Mouse (Mus musculus): ENCODE results near the gene Pmepa1. TPM values are rescaled to one million over a fixed set of nuclear protein-coding genes. Genes with fewer than 3 reads are reported as not detected.
A peak's percentile ranks its signal among the peaks of the same experiment; 100 is the strongest.

Pmepa1 gene
- polyA plus RNA-seq, 1 experiment, result 141 TPM

DNA sequence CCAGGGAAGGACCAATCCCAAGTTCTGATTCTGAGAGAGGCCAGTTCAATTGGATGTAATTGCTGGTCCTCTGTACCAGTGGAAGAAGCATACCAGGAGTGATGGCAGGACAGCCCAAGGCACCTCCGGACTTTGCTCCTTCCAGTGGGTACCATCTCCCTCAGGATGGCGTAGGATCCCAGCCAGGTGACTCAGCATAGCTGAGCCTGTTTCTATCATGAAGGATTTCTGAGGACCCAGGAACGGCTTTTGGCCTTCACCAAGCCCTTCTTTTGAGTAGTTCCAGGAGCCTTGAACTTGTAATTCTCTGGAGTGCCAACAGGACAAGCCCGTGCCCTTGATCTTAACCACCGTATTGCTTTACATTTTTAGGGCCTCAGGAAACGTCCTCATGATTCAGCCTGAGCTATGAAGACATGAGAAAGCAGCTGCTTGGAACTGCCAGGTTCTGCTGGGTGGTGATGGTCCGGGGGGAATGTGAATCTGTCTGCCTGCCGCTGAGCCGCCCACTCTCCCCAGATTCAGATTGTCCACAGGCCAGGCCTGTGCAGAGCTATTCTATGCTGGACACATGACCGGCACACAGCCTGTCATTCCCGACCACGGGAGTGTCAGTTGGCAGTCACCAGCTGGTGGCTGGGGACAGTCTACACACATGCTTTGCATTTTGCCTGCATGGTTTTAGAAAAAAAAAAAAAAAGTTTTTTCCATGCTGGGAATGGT, 9.6 kb upstream of the Pmepa1 start:
- Histone ChIP-seq H3K27ac (replicated peaks; ENCODE audit: low read depth, low read length) (no peak overlapping the region), H3K4me3 (ENCODE audit: insufficient read depth, low read depth, low read length) (no peak overlapping the region), H3K4me1 (ENCODE audit: control insufficient read depth, insufficient read depth, insufficient read length, low read length) (peaks cover 12% of the 10 kb centered on the region)

DNA sequence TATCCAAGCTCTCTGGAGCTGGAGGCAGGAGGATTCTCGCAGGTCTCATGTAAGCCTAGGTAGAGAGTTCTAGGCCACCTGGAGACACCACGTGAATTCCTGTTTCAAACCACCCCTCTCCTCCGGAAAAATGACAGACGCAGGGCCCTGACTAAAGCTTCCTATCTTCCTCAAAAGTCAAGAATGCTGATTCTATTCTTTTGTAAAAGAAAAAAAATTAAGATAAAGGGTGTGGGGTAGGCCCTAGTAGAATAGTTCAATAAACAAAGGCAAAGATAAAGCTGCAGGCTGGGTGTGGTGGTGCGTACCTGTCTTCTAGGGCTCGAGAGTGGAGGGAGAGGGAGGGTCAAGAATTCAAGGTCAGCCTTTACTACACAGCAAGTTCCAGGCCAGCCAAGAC, 8.4 kb upstream of the Pmepa1 start:
- no peak overlapping the region for H3K4me3 ChIP-seq (ENCODE audit: insufficient read depth, low read depth, low read length)
- peaks cover 10% of the 10 kb centered on the region for H3K4me1 ChIP-seq (ENCODE audit: control insufficient read depth, insufficient read depth, insufficient read length, low read length)
- H3K27ac ChIP-seq (replicated peaks; ENCODE audit: low read depth, low read length), result no peak overlapping the region

DNA sequence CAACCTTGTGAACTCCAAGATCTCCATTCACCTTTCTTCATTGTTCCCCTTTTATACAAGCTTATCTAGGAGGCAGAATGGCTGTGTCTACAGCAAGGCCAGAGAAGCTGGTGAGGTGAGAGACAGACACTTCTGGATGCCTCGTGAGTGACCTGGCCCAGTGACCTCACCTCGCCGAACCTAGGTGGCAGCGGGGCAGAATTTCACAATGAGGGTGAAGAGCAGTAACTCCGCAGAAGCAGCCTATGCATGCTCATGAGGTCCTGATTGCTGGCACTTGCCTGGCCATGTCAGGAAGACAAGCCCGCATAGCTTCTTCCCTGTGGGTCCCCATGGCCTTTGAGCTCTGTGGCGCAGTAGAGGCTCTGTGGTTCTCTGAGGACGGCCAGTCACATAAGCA, 5.9 kb upstream of the Pmepa1 start:
- Histone ChIP-seq H3K4me1 (ENCODE audit: control insufficient read depth, insufficient read depth, insufficient read length, low read length) (peaks cover 7% of the 10 kb centered on the region), H3K4me3 (ENCODE audit: insufficient read depth, low read depth, low read length) (no peak overlapping the region), H3K27ac (replicated peaks; ENCODE audit: low read depth, low read length) (peak overlapping the region; percentile 92)

DNA sequence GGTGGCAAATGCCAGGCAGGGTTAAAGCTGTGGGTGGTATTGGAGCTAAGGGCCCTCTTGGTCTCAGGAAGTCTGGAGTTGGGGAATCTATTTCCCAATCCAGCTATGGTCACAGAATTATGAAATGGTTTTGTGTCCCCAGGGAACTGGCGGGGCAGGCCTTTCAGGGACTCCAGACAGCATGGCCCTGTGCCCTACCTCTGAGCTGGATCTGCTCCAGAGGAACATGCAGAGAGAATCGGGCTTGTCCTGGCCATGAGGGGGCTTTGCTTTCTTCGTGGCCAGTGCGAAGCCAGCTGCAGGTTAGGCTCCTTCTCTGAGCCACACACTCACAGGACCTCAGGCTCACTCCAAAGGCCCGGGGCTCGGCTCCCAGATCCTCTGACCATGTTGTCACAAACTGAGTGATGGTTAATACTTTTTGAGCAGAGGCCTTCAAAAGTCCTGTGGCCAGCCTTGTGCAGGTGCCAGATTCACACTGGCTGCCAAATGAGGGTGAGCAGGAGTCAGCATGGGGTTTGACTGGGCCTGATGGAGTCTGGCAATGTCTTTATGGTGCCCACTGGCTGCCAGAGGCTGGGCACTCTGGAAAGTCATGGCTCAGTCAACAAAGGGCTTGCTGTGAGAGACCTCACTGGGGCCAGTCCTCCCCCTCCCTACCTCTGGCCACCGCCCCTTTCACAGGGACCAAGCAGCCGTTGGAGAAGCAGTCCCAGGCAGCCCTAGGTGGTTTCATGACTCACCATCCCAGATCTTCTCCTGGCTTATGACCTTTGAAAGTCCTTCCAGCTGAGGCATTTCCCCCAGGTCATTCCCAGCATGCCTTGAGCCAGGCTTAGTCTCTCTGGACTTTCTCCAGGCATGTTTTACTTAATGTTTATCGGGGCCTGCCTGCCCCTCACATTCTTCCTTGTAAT, 4.9 kb upstream of the Pmepa1 start:
- H3K4me3 ChIP-seq (ENCODE audit: insufficient read depth, low read depth, low read length), result no peak overlapping the region
- H3K4me1 ChIP-seq (ENCODE audit: control insufficient read depth, insufficient read depth, insufficient read length, low read length), result peaks cover 7% of the 10 kb centered on the region
- H3K27ac ChIP-seq (replicated peaks; ENCODE audit: low read depth, low read length), result peak overlapping the region; percentile 92

DNA sequence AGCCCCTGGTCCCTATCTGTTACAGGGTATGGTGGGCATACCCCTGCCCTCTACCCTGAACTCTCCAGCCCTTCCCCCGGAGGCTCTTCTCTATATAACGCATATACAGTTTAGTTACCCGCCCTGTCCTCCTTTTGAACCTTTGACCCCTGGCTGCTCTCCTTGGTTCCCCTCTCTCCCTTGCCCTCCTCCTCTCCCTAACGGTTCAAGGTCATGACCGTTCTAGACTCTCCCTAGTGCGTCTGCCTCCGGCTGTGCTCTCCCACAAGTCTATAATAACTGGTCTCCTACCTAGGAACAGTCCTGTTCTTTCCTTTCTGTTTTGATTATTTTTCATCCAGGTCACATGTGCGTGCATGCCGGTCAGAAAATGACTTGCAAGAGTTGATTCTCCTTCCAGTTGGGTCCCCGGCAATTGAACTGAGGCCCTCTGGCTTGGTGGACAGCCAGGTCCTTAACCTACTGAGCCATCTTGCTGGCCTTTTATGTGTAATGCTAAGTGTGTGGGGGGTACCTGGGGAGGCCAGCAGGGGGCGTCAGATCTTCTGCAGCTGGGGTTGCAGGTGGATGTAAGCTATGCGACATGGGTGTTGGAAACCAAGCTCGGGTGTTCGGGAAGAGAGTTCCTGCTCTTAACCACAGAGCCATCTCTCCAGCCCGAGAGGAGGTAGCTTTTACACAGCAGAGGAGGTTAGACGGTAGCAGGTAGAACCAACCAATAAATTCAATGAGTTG, 2.7 kb upstream of the Pmepa1 start:
- no peak overlapping the region for H3K4me3 ChIP-seq (ENCODE audit: insufficient read depth, low read depth, low read length)
- peak overlapping the region; percentile 96 for H3K27ac ChIP-seq (replicated peaks; ENCODE audit: low read depth, low read length)
- peaks cover 7% of the 10 kb centered on the region for H3K4me1 ChIP-seq (ENCODE audit: control insufficient read depth, insufficient read depth, insufficient read length, low read length)

DNA sequence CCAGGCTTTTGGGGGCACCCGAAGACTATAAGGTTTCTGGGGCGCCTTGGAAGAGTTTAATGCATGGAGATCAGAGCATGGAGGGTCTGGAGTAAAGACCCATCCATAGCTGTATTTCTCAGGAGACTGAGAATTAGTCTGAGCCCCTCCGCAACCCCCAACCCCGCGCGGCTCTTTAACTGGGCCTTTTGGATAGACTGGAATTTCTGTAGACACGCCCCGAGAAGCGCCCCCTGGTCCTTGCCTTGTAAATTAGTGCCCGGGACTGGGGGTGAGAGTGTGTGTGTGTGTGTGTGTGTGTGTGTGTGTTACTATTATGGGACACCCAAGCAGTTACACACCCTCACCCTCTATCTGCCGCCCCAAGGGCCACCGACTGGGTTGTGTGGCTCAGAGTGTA, 526 bp upstream of the Pmepa1 start:
- Histone ChIP-seq H3K4me1 (ENCODE audit: control insufficient read depth, insufficient read depth, insufficient read length, low read length) (peaks cover 5% of the 10 kb centered on the region), H3K4me3 (ENCODE audit: insufficient read depth, low read depth, low read length) (peak overlapping the region; percentile 92)

DNA sequence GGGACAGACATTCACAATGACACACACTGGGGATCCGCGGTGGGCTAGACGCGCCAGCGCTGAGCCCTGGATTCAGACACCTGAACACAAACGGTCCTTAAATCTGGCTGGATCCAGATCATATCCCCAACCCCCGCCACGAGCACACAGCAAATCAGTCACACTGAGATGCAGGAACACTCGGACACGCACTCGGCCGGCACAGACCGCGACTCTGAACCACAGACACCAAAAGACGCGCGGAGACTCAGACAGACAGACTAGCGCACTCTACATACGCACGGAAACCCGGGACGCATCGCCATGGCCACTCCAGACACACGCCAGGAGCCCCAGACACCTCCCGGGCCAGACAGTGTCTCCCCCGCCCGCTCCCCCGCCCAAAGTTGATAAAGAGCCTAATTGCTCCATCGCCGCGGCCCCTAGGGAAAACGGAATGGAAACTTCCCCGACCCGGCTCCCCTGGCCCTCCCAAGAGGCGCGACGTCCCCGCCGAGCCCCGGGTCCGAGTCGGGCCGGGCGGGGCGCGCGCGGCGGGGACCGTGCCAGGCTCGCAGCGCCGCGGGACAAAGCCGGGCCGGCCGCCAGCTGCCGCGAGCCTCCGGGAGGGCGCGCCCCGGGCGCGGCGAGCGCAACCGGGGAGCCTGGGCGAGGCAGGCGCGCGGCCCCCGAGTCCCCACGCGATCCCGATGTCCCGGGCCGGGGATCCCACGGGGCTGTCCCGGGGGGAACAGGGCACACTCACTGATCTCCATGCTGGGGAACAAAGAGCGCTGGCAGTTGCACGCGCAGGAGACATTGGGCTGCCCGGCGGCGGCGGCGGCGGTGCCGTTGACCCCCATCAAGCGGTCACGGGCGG, 761 bp downstream of the Pmepa1 start:
- H3K4me1 ChIP-seq (ENCODE audit: control insufficient read depth, insufficient read depth, insufficient read length, low read length), result peaks cover 5% of the 10 kb centered on the region
- H3K4me3 ChIP-seq (ENCODE audit: insufficient read depth, low read depth, low read length), result peak overlapping the region; percentile 92
- H3K27ac ChIP-seq (replicated peaks; ENCODE audit: low read depth, low read length), result peak overlapping the region; percentile 99

More for the DNA sequence above, 526 bp upstream of the Pmepa1 start:
- peak overlapping the region; percentile 96 for H3K27ac ChIP-seq (replicated peaks; ENCODE audit: low read depth, low read length)

DNA sequence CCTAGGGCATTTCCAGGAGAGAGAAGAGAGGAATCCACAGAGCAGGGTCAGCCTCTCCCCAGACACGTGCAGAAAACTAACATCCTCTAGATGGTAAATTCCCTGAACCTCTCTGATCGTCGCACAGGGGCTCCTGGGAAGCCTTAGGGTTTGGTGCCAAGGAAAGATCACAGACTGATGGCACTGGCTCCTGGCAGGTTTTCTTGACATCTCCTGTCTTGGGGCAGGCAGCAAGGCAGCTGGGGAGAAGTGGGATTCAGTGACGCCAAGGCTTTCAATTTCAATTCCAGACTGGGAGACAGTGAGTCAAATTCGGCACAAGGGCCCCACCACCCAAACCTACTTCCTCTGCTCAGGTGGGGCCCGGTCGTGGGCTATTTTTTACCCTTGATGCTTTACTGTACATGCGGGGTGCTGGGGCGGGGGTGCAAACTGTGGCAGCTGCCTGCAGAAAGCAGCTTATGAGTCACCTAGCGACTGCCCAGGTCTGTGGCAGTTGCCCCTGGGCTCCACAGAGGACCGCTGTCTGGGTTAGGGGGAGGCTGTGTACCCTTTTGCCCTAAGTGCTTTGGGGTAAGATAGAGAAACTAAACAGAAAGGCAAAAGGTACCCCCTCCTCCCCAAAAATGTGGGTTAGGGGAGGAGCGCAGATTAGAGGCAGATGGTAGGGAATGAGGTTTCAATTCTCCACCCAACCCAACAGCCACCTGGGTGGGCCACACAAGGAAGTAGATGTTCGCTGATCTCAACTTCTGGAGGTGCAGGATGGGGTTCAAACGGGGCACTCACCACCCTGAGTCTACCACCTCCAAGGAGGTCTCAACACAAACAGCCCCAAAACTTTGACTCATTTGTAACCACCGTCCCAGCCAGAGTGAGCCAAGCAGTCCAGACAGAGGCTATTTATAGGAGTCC, 1.6 kb downstream of the Pmepa1 start:
- H3K4me1 ChIP-seq (ENCODE audit: control insufficient read depth, insufficient read depth, insufficient read length, low read length), result peaks cover 2% of the 10 kb centered on the region; the same call in 1 of the 2 replicates
- H3K4me3 ChIP-seq (ENCODE audit: insufficient read depth, low read depth, low read length), result peak overlapping the region; percentile 92
- peak overlapping the region; percentile 99 for H3K27ac ChIP-seq (replicated peaks; ENCODE audit: low read depth, low read length)

DNA sequence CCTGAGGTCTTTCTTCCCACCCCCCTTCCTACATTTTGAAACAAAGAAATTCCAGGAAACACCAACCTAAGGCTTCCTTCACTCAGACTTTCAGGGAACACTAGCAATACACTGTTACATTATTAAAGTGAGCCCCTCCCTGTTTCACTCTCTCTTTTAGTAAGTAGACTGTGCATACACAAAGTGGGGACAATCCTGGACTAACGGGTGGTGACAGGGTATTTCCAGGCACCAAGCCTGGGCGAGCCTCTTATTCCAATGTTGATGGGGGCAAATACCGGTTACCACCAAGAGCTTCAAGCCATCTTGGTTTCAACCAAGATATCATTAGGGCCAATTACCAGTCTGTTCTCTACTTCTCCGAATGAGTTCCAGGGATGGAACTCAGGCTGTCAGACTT, 2.4 kb downstream of the Pmepa1 start:
- Histone ChIP-seq H3K4me3 (ENCODE audit: insufficient read depth, low read depth, low read length) (peak overlapping the region; percentile 92), H3K4me1 (ENCODE audit: control insufficient read depth, insufficient read depth, insufficient read length, low read length) (peaks cover 2% of the 10 kb centered on the region), H3K27ac (replicated peaks; ENCODE audit: low read depth, low read length) (peak overlapping the region; percentile 99)

DNA sequence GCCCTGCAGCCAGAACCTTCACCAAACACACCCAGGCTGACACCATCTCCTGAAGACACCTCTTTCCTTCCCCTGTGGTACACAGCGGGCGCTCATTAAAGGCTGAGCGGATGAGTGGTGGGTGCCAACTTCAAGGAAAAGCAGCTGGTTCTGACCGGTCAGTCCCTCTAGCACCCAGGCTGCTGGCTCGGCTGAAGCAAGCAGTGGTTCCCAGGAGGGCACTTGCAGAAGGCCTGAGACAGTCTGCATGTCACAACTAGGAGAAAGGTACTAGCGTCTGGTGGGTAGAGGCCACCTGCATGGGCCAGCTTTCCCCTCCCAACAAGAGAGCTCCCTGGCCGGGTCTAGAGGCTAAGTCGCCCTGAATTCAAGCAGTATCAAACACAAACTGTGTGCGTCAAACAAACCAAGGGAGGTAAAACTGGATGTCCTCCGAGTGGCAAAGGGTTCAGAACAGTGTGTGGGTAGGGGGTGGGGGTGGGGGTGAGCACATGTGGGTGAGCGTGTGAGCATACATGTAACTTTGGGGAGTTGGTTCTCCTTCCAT, 3.9 kb downstream of the Pmepa1 start:
- Histone ChIP-seq H3K4me3 (ENCODE audit: insufficient read depth, low read depth, low read length) (peak overlapping the region; percentile 92), H3K4me1 (ENCODE audit: control insufficient read depth, insufficient read depth, insufficient read length, low read length) (no peaks in the 10 kb centered on the region; the same call in 1 of the 2 replicates), H3K27ac (replicated peaks; ENCODE audit: low read depth, low read length) (peak overlapping the region; percentile 99)

DNA sequence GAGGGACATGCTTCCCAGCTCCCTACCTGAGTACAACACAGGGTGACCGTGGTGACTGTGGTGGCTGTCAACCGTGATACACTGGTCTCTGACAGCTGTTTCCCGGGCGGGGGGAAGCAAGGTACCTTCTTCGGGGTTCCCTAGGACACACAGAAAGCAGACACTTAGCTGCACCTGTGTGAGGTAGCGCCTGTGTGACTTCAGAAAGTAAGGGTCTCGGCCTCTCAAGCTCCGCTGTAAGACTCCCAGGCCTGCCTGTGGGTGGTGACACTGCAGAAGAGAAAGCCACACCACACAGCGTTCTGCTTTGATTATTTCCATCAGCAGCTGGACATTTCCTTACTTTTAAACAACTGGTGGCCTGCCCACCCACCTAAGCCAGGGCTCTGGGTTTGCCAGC, 4.8 kb downstream of the Pmepa1 start:
- Histone ChIP-seq H3K4me3 (ENCODE audit: insufficient read depth, low read depth, low read length) (peak overlapping the region; percentile 92), H3K27ac (replicated peaks; ENCODE audit: low read depth, low read length) (peak overlapping the region; percentile 99), H3K4me1 (ENCODE audit: control insufficient read depth, insufficient read depth, insufficient read length, low read length) (no peaks in the 10 kb centered on the region; the same call in 1 of the 2 replicates)

DNA sequence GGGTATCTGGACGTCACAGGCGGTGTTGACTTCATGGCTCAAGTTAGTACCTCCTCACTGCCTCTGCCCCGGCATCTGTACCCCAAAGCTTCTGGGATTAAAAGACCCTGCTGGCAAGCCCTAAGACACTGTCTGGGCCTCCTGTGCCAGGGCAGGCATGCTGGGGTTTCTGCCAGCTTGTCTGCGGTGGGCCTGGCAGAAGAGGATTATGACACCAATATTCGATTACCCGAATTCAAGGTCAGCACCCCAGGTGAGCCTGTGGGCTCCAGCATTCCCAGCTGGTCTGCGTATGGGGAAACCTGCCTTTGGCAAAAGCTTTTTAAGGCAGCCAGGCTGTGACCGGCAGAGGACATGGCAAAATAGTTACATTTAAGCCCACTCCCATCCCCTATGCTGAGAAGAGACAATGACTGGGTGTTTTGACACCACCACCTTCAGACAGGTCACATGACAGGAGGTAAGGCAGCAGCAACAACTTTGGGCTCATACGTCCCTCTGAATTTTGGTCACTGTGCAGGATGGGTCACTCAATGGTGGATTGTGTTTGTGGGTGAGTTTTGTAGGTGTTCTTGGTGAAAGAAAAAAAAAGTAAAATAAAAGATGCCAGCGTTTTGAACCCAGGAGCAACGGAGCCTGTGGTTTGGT, 5.6 kb downstream of the Pmepa1 start:
- H3K4me1 ChIP-seq (ENCODE audit: control insufficient read depth, insufficient read depth, insufficient read length, low read length), result no peaks in the 10 kb centered on the region; the same call in 1 of the 2 replicates
- peak overlapping the region; percentile 99 for H3K27ac ChIP-seq (replicated peaks; ENCODE audit: low read depth, low read length)
- H3K4me3 ChIP-seq (ENCODE audit: insufficient read depth, low read depth, low read length), result peak overlapping the region; percentile 92

DNA sequence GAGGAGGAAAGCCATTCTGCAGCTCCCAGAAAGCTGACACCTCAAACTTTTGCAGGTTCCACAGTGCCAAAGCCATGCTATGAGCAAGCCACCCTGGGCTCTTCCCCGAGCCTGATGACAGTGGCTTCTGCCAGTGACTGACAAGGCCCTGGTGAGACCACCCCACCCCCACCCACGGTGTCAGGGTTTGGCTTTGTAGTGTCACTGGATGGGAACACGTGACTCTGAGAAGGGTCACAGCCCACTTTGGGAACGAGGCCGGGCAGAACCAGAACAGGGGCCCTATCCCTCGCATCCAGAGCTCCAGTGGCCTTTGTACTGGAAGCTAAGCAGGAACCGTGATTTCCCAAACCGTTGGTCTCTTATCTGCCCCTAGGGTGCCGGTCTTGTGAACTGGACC, 6.1 kb downstream of the Pmepa1 start:
- Histone ChIP-seq H3K27ac (replicated peaks; ENCODE audit: low read depth, low read length) (peak overlapping the region; percentile 99), H3K4me1 (ENCODE audit: control insufficient read depth, insufficient read depth, insufficient read length, low read length) (no peaks in the 10 kb centered on the region; the same call in 1 of the 2 replicates), H3K4me3 (ENCODE audit: insufficient read depth, low read depth, low read length) (peak overlapping the region; percentile 92)
